18 mouse cellular contexts compared by ENCODE assay signal in genomic region chr11:101886436-101886835, GRCm38 (mm10). TPM values are rescaled to one million over a fixed set of nuclear protein-coding genes. Genes with fewer than 3 reads are reported as not detected.
DNase-seq lines count a peak whose midpoint lies in the region; ATAC-seq and TF ChIP-seq lines count a peak whose summit lies in the region.
"Had no signal": no experiment of that assay in that cellular context is flagged by ENCODE, and none has a peak within 500 bp of the region (broad histone marks: within the 10 kb centered on the region; RNA-seq: fewer than 3 reads in every experiment).

No protein-coding gene starts in this region.

- H3K27ac ChIP-seq in gastrocnemius, adult 2 months = peak overlapping the region; percentile 46
- peak overlapping the region; percentile 42; the same call in 1 of the 2 replicates for H3K27ac ChIP-seq in hindbrain, embryonic 10.5 days
- H3K27ac ChIP-seq in hindbrain, embryonic 16.5 days (ENCODE audit: low read depth, low read length) = no peak overlapping the region
- 0 out of 2 replicates have a peak overlapping the region, but pooled peaks have one; percentile 30 for H3K27ac ChIP-seq in stomach, postnatal 0 days (replicated peaks)
- H3K27ac ChIP-seq: embryonic facial prominence, embryonic 12.5 days; forebrain, embryonic 12.5 days; macrophage had no signal

- H3K9me3 ChIP-seq in hindbrain, embryonic 10.5 days = no peaks in the 10 kb centered on the region
- no peaks in the 10 kb centered on the region for H3K9me3 ChIP-seq in hindbrain, embryonic 16.5 days (ENCODE audit: control insufficient read depth, low read length)
- H3K9me3 ChIP-seq in stomach, postnatal 0 days (ENCODE audit: control insufficient read depth, low read length) = no peaks in the 10 kb centered on the region
- H3K9me3 ChIP-seq: embryonic facial prominence, embryonic 12.5 days; forebrain, embryonic 12.5 days had no signal

- H3K27me3 ChIP-seq in hindbrain, embryonic 10.5 days (ENCODE audit: insufficient read depth, poor library complexity, severe bottlenecking) = peaks cover 54% of the 10 kb centered on the region
- H3K27me3 ChIP-seq in hindbrain, embryonic 16.5 days (replicated peaks; ENCODE audit: control insufficient read depth, insufficient read depth, low read length) = no peaks in the 10 kb centered on the region
- no peaks in the 10 kb centered on the region for H3K27me3 ChIP-seq in stomach, postnatal 0 days (ENCODE audit: control insufficient read depth, insufficient read depth, low read length)

- no peak overlapping the region for H3K9ac ChIP-seq in hindbrain, embryonic 16.5 days (ENCODE audit: low read depth, low read length)
- H3K9ac ChIP-seq in stomach, postnatal 0 days (ENCODE audit: low read length) = no peak overlapping the region
- H3K9ac ChIP-seq: embryonic facial prominence, embryonic 12.5 days; forebrain, embryonic 12.5 days had no signal

- H3K4me1 ChIP-seq in hindbrain, embryonic 10.5 days (replicated peaks) = peaks cover 57% of the 10 kb centered on the region
- H3K4me1 ChIP-seq in hindbrain, embryonic 16.5 days (ENCODE audit: control insufficient read depth, insufficient read depth, low read depth, low read length) = peaks cover 15% of the 10 kb centered on the region
- peaks cover 9% of the 10 kb centered on the region; the same call in 1 of the 2 replicates for H3K4me1 ChIP-seq in stomach, postnatal 0 days (replicated peaks; ENCODE audit: control insufficient read depth, insufficient read depth)

- WGBS in hindbrain, embryonic 10.5 days = 82% methylated on average over 12 of the region's 12 CpGs
- 80% methylated on average over 12 of the region's 12 CpGs for WGBS in hindbrain, embryonic 16.5 days
- WGBS in stomach, postnatal 0 days = 73% methylated on average over 12 of the region's 12 CpGs

- no peak for TF ChIP-seq CTCF in gastrocnemius, adult 2 months (IDR thresholded peaks at IDR 0.05)
- TF ChIP-seq CTCF in stomach, postnatal 0 days (IDR thresholded peaks at IDR 0.05; ENCODE audit: low read depth) = no peak

- intact Hi-C loops in gastrocnemius, adult 2 months (cut with DNase I) = no loop called here

- H3K4me2 ChIP-seq in hindbrain, embryonic 16.5 days (ENCODE audit: low read length) = no peak overlapping the region
- H3K4me2 ChIP-seq in stomach, postnatal 0 days (replicated peaks; ENCODE audit: low read depth) = no peak overlapping the region
- H3K4me2 ChIP-seq: embryonic facial prominence, embryonic 12.5 days; forebrain, embryonic 12.5 days had no signal

- no peaks in the 10 kb centered on the region for H3K36me3 ChIP-seq in hindbrain, embryonic 10.5 days
- H3K36me3 ChIP-seq in hindbrain, embryonic 16.5 days (ENCODE audit: control insufficient read depth, insufficient read depth, low read length) = no peaks in the 10 kb centered on the region
- H3K36me3 ChIP-seq in stomach, postnatal 0 days (ENCODE audit: control insufficient read depth, insufficient read depth, low read length) = no peaks in the 10 kb centered on the region
- H3K36me3 ChIP-seq: embryonic facial prominence, embryonic 12.5 days; forebrain, embryonic 12.5 days had no signal

- DNase-seq in gastrocnemius, adult 2 months = no peak
- DNase-seq in gastrocnemius, postnatal 25 days = no peak
- DNase-seq in hindbrain, embryonic 10.5 days (ENCODE audit: low spot score) = no peak
- DNase-seq in lung, postnatal 10 days = peak; percentile 22
- no peak for DNase-seq in lung, postnatal 14 days
- no peak for DNase-seq in stomach, postnatal 0 days (ENCODE audit: low spot score)
- DNase-seq in thymus, postnatal 14 days = no peak
- DNase-seq: adrenal gland, postnatal 25 days; cerebellum, postnatal 25 days; kidney, adult 8-10 months; liver; midbrain, embryonic 14.5 days; thymus, postnatal 36 days had no signal

- no peak for TF ChIP-seq EP300 in stomach, postnatal 0 days (optimal IDR thresholded peaks at IDR 0.05)

- ATAC-seq in hindbrain, embryonic 16.5 days = no peak
- no peak for ATAC-seq in stomach, postnatal 0 days (ENCODE audit: low FRiP score, low TSS enrichment)

- H3K4me3 ChIP-seq in gastrocnemius, adult 2 months = no peak overlapping the region
- H3K4me3 ChIP-seq in hindbrain, embryonic 10.5 days = no peak overlapping the region
- no peak overlapping the region for H3K4me3 ChIP-seq in hindbrain, embryonic 16.5 days (ENCODE audit: low read length)
- no peak overlapping the region for H3K4me3 ChIP-seq in stomach, postnatal 0 days (ENCODE audit: low read depth, low read length)
- H3K4me3 ChIP-seq: embryonic facial prominence, embryonic 12.5 days; forebrain, embryonic 12.5 days had no signal

RNA-seq across cellular contexts. Expression of gene Meox1, which starts 7.7 kb away (rescaled TPM):
- 1 to 10 TPM; 1.1 to 4.7 TPM for total RNA-seq in gastrocnemius, adult 2 months (2021)
- 1 to 10 TPM; 3.5 to 6.1 TPM for total RNA-seq in gastrocnemius, postnatal 25 days (2021)
- 0.81 and 1.6 TPM in 2 replicates for polyA plus RNA-seq in hindbrain, embryonic 10.5 days (2016; fragmentation: Nextera tagmentation; extraction: Ambion mirVana)
- 0.96 and 0.99 TPM in 2 replicates for polyA plus RNA-seq in hindbrain, embryonic 16.5 days (2015; fragmentation: Nextera tagmentation; extraction: Ambion mirVana)
- 2.8 and 3.0 TPM in 2 replicates for polyA plus RNA-seq in stomach, postnatal 0 days (2015; fragmentation: Nextera tagmentation; extraction: Ambion mirVana)
- total RNA-seq: hematopoietic stem cell, adult 5-6 weeks had no signal
- polyA plus RNA-seq: macrophage had no signal
